Mouse (Mus musculus) kidney, postnatal 0 days (tissue): ENCODE measurements at regions not wholly inside any gene's neighbourhood (a gene's known extent, or its start where the extent isn't known, plus 50 kb on each side); places are given as distances from the start of the nearest gene placed in this dataset.

Experiments used
- ATAC-seq: fragments of 200-750 bp; cut with Nextera tagmentation; replicated peaks from 2 replicates; pipeline ENCODE4 v1.8.0; 2017; ENCODE audit warnings: low read depth, moderate number of reproducible peaks, moderate TSS enrichment, moderate library complexity; ENCODE audit not compliant: low FRiP score
- DNase-seq: peaks from one replicate; pipeline ENCODE4 v3.0.0-alpha.2; 2016; ENCODE audit warnings: low spot score
- H3K27ac ChIP-seq: fragments of 300-500 bp; sonication (generic); 2 replicates; pipeline ENCODE4 v1.5.1; 2014; ENCODE audit warnings: mild to moderate bottlenecking
- H3K27me3 ChIP-seq: fragments of 300-500 bp; sonication (generic); 2 replicates; pipeline ENCODE4 v1.6.1; 2014; ENCODE audit warnings: low read length, mixed read lengths; ENCODE audit not compliant: insufficient read depth
- H3K36me3 ChIP-seq: fragments of 300-500 bp; sonication (generic); 2 replicates; pipeline ENCODE4 v1.6.1; 2014; ENCODE audit warnings: low read length, mixed read lengths; ENCODE audit not compliant: insufficient read depth
- H3K4me1 ChIP-seq: fragments of 300-500 bp; sonication (generic); replicated peaks from 2 replicates; pipeline ENCODE4 v1.6.1; 2014; ENCODE audit warnings: antibody characterized with exemption, low read length, mixed read lengths; ENCODE audit not compliant: insufficient read depth
- H3K4me2 ChIP-seq: fragments of 300-500 bp; sonication (generic); 2 replicates; pipeline ENCODE4 v1.6.1; 2014; ENCODE audit warnings: mild to moderate bottlenecking, low read length, moderate library complexity, mixed read lengths
- H3K4me3 ChIP-seq: fragments of 300-500 bp; sonication (generic); replicated peaks from 2 replicates; pipeline ENCODE4 v1.5.1; 2014; ENCODE audit warnings: low read depth, low read length
- H3K9ac ChIP-seq: fragments of 300-500 bp; sonication (generic); 2 replicates; pipeline ENCODE4 v1.6.1; 2014; ENCODE audit warnings: low read depth, low read length
- H3K9me3 ChIP-seq: fragments of 300-500 bp; sonication (generic); replicated peaks from 2 replicates; pipeline ENCODE4 v1.6.1; 2016; ENCODE audit warnings: low read length, inconsistent platforms, mixed read lengths
- CTCF ChIP-seq: IDR thresholded peaks from 2 replicates; pipeline ENCODE4 v1.5.1; 2016; ENCODE audit warnings: antibody characterized with exemption, low read depth, mild to moderate bottlenecking, moderate library complexity
- WGBS: fragments of 180-500 bp; shearing (Covaris S2); extraction: QIAGEN DNeasy Blood & Tissue Kit; methylation state at CpG from one replicate; pipeline ENCODE4 v1.1.7; 2014; 5-methylcytosine and 5-hydroxymethylcytosine counted together

- Histone ChIP-seq H3K27ac (no peak overlapping the region), H3K4me3 (no peak overlapping the region), H3K4me2 (no peak overlapping the region), H3K9me3 (no peaks in the 10 kb centered on the region), H3K36me3 (no peaks in the 10 kb centered on the region), H3K9ac (no peak overlapping the region), H3K4me1 (no peaks in the 10 kb centered on the region), H3K27me3 (no peaks in the 10 kb centered on the region)
- no peak for TF ChIP-seq CTCF
- ATAC-seq = no peak
- WGBS = 97% methylated on average over 8 of the region's 8 CpGs
- no peak for DNase-seq
Observed at GRCm38 (mm10) chr3:52670628-52671028, 346.4 kb downstream of the Cog6 start.

GRCm38 (mm10) chr3:52663161-52663602 is 353.9 kb downstream of the Cog6 start:
- TF ChIP-seq CTCF = no peak
- Histone ChIP-seq H3K9me3 (no peaks in the 10 kb centered on the region), H3K9ac (no peak overlapping the region), H3K4me3 (no peak overlapping the region), H3K4me1 (no peaks in the 10 kb centered on the region), H3K4me2 (no peak overlapping the region), H3K27ac (no peak overlapping the region), H3K36me3 (no peaks in the 10 kb centered on the region), H3K27me3 (no peaks in the 10 kb centered on the region)
- ATAC-seq (no peak), DNase-seq (no peak)
- WGBS = 59% methylated on average over 5 of the region's 5 CpGs

GRCm38 (mm10) chr3:52662164-52662908 is 354.7 kb downstream of the Cog6 start:
- DNase-seq = no peak
- ATAC-seq = no peak
- no peak overlapping the region for H3K4me2 ChIP-seq
- H3K27me3 ChIP-seq = no peaks in the 10 kb centered on the region
- H3K9ac ChIP-seq = no peak overlapping the region
- WGBS = 94% methylated on average over 15 of the region's 15 CpGs
- no peaks in the 10 kb centered on the region for H3K4me1 ChIP-seq
- TF ChIP-seq CTCF = no peak
- H3K27ac ChIP-seq = no peak overlapping the region
- H3K9me3 ChIP-seq = no peaks in the 10 kb centered on the region
- no peak overlapping the region for H3K4me3 ChIP-seq
- no peaks in the 10 kb centered on the region for H3K36me3 ChIP-seq

- no peaks in the 10 kb centered on the region for H3K36me3 ChIP-seq
- no peaks in the 10 kb centered on the region for H3K4me1 ChIP-seq
- H3K27ac ChIP-seq = no peak overlapping the region
- no peaks in the 10 kb centered on the region for H3K27me3 ChIP-seq
- DNase-seq (no peak), ATAC-seq (no peak)
- no peak for TF ChIP-seq CTCF
- no peaks in the 10 kb centered on the region for H3K9me3 ChIP-seq
- no peak overlapping the region for H3K4me3 ChIP-seq
- no peak overlapping the region for H3K4me2 ChIP-seq
- 62% methylated on average over 5 of the region's 5 CpGs for WGBS
- H3K9ac ChIP-seq = no peak overlapping the region
Observed at GRCm38 (mm10) chr3:52653006-52653405, 364.0 kb downstream of the Cog6 start.

GRCm38 (mm10) chr3:52652476-52652870 is 364.6 kb downstream of the Cog6 start:
- Histone ChIP-seq H3K4me1 (no peaks in the 10 kb centered on the region), H3K9me3 (no peaks in the 10 kb centered on the region), H3K9ac (no peak overlapping the region), H3K27ac (no peak overlapping the region), H3K4me2 (no peak overlapping the region), H3K27me3 (no peaks in the 10 kb centered on the region), H3K36me3 (no peaks in the 10 kb centered on the region), H3K4me3 (no peak overlapping the region)
- DNase-seq (no peak), ATAC-seq (no peak)
- TF ChIP-seq CTCF = no peak
- WGBS = 66% methylated on average over 2 of the region's 2 CpGs

- no peak overlapping the region for H3K27ac ChIP-seq
- DNase-seq (no peak), ATAC-seq (no peak)
- no peak for TF ChIP-seq CTCF
- H3K4me1 ChIP-seq = no peaks in the 10 kb centered on the region
- H3K36me3 ChIP-seq = no peaks in the 10 kb centered on the region
- no peak overlapping the region for H3K4me3 ChIP-seq
- no peaks in the 10 kb centered on the region for H3K9me3 ChIP-seq
- no peaks in the 10 kb centered on the region for H3K27me3 ChIP-seq
- H3K9ac ChIP-seq = no peak overlapping the region
- no peak overlapping the region for H3K4me2 ChIP-seq
- WGBS = 50% methylated on average over 7 of the region's 7 CpGs
Observed at GRCm38 (mm10) chr3:52651862-52652475, 365.1 kb downstream of the Cog6 start.
